Mouse (Mus musculus) forebrain, embryonic 11.5 days (tissue): ENCODE measurements around the gene Ebpl. TPM values are rescaled to one million over a fixed set of nuclear protein-coding genes. Genes with fewer than 3 reads are reported as not detected.
A peak's percentile ranks its signal among the peaks of the same experiment; 100 is the strongest.

ENCODE experiments used
- ATAC-seq: fragments of 200-750 bp; cut with Nextera tagmentation; replicated peaks from 2 replicates; pipeline ENCODE4 v1.8.0; 2017; ENCODE audit warnings: moderate TSS enrichment; ENCODE audit not compliant: low FRiP score
- DNase-seq: peaks from one replicate; pipeline ENCODE4 v3.0.0-alpha.2; 2017; ENCODE audit warnings: low spot score
- H3K27ac ChIP-seq: fragments of 300-500 bp; sonication (generic); 2 replicates; pipeline ENCODE4 v1.5.1; 2014; ENCODE audit warnings: low read depth, low read length
- H3K27me3 ChIP-seq: fragments of 300-500 bp; sonication (generic); 2 replicates; pipeline ENCODE4 v1.6.1; 2014; ENCODE audit warnings: mild to moderate bottlenecking, low read length, mixed read lengths; ENCODE audit not compliant: control insufficient read depth, insufficient read depth
- H3K36me3 ChIP-seq: fragments of 300-500 bp; sonication (generic); 2 replicates; pipeline ENCODE4 v1.6.1; 2014; ENCODE audit warnings: mild to moderate bottlenecking, low read length, moderate library complexity, mixed read lengths; ENCODE audit not compliant: control insufficient read depth, insufficient read depth
- H3K4me1 ChIP-seq: fragments of 300-500 bp; sonication (generic); replicated peaks from 2 replicates; pipeline ENCODE4 v1.6.1; 2014; ENCODE audit warnings: low read length, mixed read lengths; ENCODE audit not compliant: control insufficient read depth, insufficient read depth
- H3K4me2 ChIP-seq: fragments of 300-500 bp; sonication (generic); 2 replicates; pipeline ENCODE4 v1.6.1; 2014; ENCODE audit warnings: low read depth, mild to moderate bottlenecking, low read length, moderate library complexity, mixed read lengths; ENCODE audit not compliant: severe bottlenecking
- H3K4me3 ChIP-seq: fragments of 300-500 bp; sonication (generic); 2 replicates; pipeline ENCODE4 v1.5.1; 2014; ENCODE audit warnings: low read depth, low read length
- H3K9ac ChIP-seq: fragments of 300-500 bp; sonication (generic); 2 replicates; pipeline ENCODE4 v1.6.1; 2014; ENCODE audit warnings: low read length
- H3K9me3 ChIP-seq: fragments of 300-500 bp; sonication (generic); 2 replicates; pipeline ENCODE4 v1.6.1; 2016; ENCODE audit warnings: low read length, mixed read lengths; ENCODE audit not compliant: control insufficient read depth
- WGBS: fragments of 180-500 bp; shearing (Covaris S2); extraction: QIAGEN DNeasy Blood & Tissue Kit; methylation state at CpG from one replicate; pipeline ENCODE4 v1.1.7; 2014; 5-methylcytosine and 5-hydroxymethylcytosine counted together
- polyA plus RNA-seq: library from polyadenylated mRNA; unstranded; fragments of >200 nt; fragmentation: Nextera tagmentation; extraction: Ambion mirVana; gene quantifications from 2 replicates; pipeline ENCODE4 v1.2.1, GENCODE M21; 2014

Ebpl gene
- polyA plus RNA-seq, 1 experiment from 2014 or later, result 9.4 TPM

- ATAC-seq (no peak), DNase-seq (no peak)
- no peaks in the 10 kb centered on the region for H3K36me3 ChIP-seq
- H3K9me3 ChIP-seq, result no peaks in the 10 kb centered on the region
- H3K9ac ChIP-seq, result no peak overlapping the region
- H3K27ac ChIP-seq, result no peak overlapping the region
- no peaks in the 10 kb centered on the region for H3K27me3 ChIP-seq
- no peak overlapping the region for H3K4me2 ChIP-seq
- H3K4me1 ChIP-seq, result no peaks in the 10 kb centered on the region
- no peak overlapping the region for H3K4me3 ChIP-seq
- 75% methylated on average over 12 of the region's 12 CpGs for WGBS
Measured at GRCm38 (mm10) chr14:61310963-61311362, 49.3 kb downstream of the Ebpl start.

GRCm38 (mm10) chr14:61310036-61310772 lies 50.0 kb downstream of the Ebpl start:
- DNase-seq (no peak), ATAC-seq (no peak)
- no peaks in the 10 kb centered on the region for H3K27me3 ChIP-seq
- H3K9ac ChIP-seq, result no peak overlapping the region
- no peaks in the 10 kb centered on the region for H3K4me1 ChIP-seq
- no peak overlapping the region for H3K4me3 ChIP-seq
- H3K36me3 ChIP-seq, result no peaks in the 10 kb centered on the region
- no peak overlapping the region for H3K4me2 ChIP-seq
- H3K9me3 ChIP-seq, result no peaks in the 10 kb centered on the region
- WGBS, result 74% methylated on average over 7 of the region's 7 CpGs
- H3K27ac ChIP-seq, result no peak overlapping the region

- Histone ChIP-seq H3K27ac (no peak within 1 kb of the TSS), H3K4me2 (no peak within 1 kb of the TSS), H3K4me1 (no peaks in the 10 kb centered on the region), H3K27me3 (no peaks in the 10 kb centered on the region), H3K9ac (no peak within 1 kb of the TSS), H3K36me3 (no peaks in the 10 kb centered on the region), H3K4me3 (no peak within 1 kb of the TSS), H3K9me3 (no peaks in the 10 kb centered on the region)
- ATAC-seq (no peak), DNase-seq (no peak)
- 73% methylated on average over 6 of the region's 6 CpGs for WGBS
Measured at GRCm38 (mm10) chr14:61309593-61309992, 50.6 kb downstream of the Ebpl start, which contains the start of gene Arl11. Arl11 (plus strand) TSS chr14:61309753.

GRCm38 (mm10) chr14:61303969-61304609 lies 56.1 kb downstream of the Ebpl start:
- H3K4me3 ChIP-seq, result no peak overlapping the region
- H3K9ac ChIP-seq, result no peak overlapping the region
- no peaks in the 10 kb centered on the region for H3K27me3 ChIP-seq
- H3K4me2 ChIP-seq, result no peak overlapping the region
- no peaks in the 10 kb centered on the region for H3K36me3 ChIP-seq
- DNase-seq (no peak), ATAC-seq (no peak)
- WGBS, result 76% methylated on average over 4 of the region's 4 CpGs
- no peaks in the 10 kb centered on the region for H3K4me1 ChIP-seq
- H3K27ac ChIP-seq, result no peak overlapping the region
- H3K9me3 ChIP-seq, result no peaks in the 10 kb centered on the region

GRCm38 (mm10) chr14:61302428-61302827 lies 57.8 kb downstream of the Ebpl start:
- Histone ChIP-seq H3K4me3 (no peak overlapping the region), H3K4me2 (no peak overlapping the region), H3K4me1 (no peaks in the 10 kb centered on the region), H3K9me3 (no peaks in the 10 kb centered on the region), H3K27me3 (no peaks in the 10 kb centered on the region), H3K36me3 (no peaks in the 10 kb centered on the region), H3K9ac (no peak overlapping the region), H3K27ac (no peak overlapping the region)
- ATAC-seq, result no peak
- DNase-seq, result no peak
- 79% methylated on average over 2 of the region's 2 CpGs for WGBS

GRCm38 (mm10) chr14:61301323-61301722 lies 58.9 kb downstream of the Ebpl start:
- DNase-seq (no peak), ATAC-seq (no peak)
- no peaks in the 10 kb centered on the region for H3K36me3 ChIP-seq
- no peaks in the 10 kb centered on the region for H3K4me1 ChIP-seq
- H3K4me3 ChIP-seq, result no peak overlapping the region
- no peak overlapping the region for H3K27ac ChIP-seq
- WGBS, result 75% methylated on average over 2 of the region's 2 CpGs
- H3K9ac ChIP-seq, result no peak overlapping the region
- H3K9me3 ChIP-seq, result no peaks in the 10 kb centered on the region
- H3K27me3 ChIP-seq, result no peaks in the 10 kb centered on the region
- H3K4me2 ChIP-seq, result no peak overlapping the region

- ATAC-seq (no peak), DNase-seq (no peak)
- Histone ChIP-seq H3K36me3 (no peaks in the 10 kb centered on the region), H3K4me2 (no peak overlapping the region), H3K27me3 (no peaks in the 10 kb centered on the region), H3K27ac (no peak overlapping the region), H3K4me3 (no peak overlapping the region), H3K4me1 (no peaks in the 10 kb centered on the region), H3K9me3 (no peaks in the 10 kb centered on the region), H3K9ac (no peak overlapping the region)
- whole genome bisulfite sequencing, result 89% methylated on average over 6 of the region's 6 CpGs
Measured at GRCm38 (mm10) chr14:61299810-61300209, 60.4 kb downstream of the Ebpl start.

- Histone ChIP-seq H3K9me3 (no peaks in the 10 kb centered on the region), H3K36me3 (no peaks in the 10 kb centered on the region), H3K9ac (no peak overlapping the region), H3K4me1 (no peaks in the 10 kb centered on the region), H3K27ac (no peak overlapping the region), H3K4me3 (no peak overlapping the region), H3K27me3 (no peaks in the 10 kb centered on the region), H3K4me2 (no peak overlapping the region)
- ATAC-seq (no peak), DNase-seq (peak; percentile 76)
- 17% methylated on average over 6 of the region's 6 CpGs for WGBS
Measured at GRCm38 (mm10) chr14:61294738-61295079, 65.5 kb downstream of the Ebpl start.
